Mouse (Mus musculus) heart, adult 11 months (tissue): Measurements from ENCODE around the gene Tbkbp1.

Experiments used
- DNase-seq: peaks from one replicate; pipeline ENCODE4 v3.0.0; 2022

Tbkbp1 gene

GRCm38 (mm10) chr11:97126645-97127468 lies 24.4 kb downstream of the Tbkbp1 start:
- peak; percentile 97 for DNase-seq

- DNase-seq: no peak
These were observed 26.8 kb downstream of the Tbkbp1 start for GRCm38 (mm10) chr11:97124266-97125036.

GRCm38 (mm10) chr11:97123282-97123890 lies 27.9 kb downstream of the Tbkbp1 start:
- no peak for DNase-seq

DNA sequence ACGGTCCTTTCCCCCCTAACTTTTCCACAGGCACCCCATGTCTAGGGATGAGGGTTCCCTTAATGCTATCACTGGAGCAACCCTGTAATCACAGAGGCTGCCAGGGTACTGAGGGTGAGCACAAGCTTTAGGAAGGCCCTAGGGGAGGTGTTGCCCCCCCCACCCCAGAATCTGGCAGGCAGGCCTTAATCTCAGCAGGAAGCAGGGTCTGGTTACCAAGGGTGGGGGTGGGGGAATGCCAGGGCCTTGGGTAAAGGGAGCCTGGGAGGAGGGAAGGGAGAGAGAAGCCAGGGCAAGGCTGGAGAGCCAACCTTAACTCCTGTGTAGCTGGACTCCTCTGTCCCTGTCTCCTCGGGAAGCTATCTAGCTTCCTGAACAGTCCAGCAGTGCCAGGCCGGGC lies 30.7 kb downstream of the Tbkbp1 start:
- DNase-seq: no peak

- peak; percentile 76 for DNase-seq
These were observed 31.1 kb downstream of the Tbkbp1 start for GRCm38 (mm10) chr11:97120221-97120620.

DNA sequence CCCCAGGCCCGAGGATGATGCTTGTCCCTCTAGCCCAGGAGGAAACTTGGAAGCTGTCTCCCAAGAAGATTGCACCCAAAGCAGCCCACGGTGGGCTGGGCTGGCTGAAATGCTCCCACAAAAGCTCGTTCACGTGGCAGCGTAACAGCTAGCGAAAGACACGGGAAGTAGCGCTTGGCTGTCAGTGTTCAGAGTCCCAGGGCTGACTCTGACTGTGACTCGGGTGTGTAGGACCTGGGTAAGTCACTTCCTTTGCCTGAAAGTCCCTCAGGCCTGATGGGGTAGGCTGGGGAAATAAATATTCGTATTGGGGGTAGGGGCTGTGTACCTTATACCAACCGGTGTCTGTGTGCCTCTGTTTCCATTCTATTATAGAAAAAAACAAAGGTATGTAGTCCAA lies 35.5 kb downstream of the Tbkbp1 start:
- no peak for DNase-seq

GRCm38 (mm10) chr11:97114671-97115601 lies 36.4 kb downstream of the Tbkbp1 start, which contains the start of gene Tbx21:
Gene Tbx21 (minus strand): TSS chr11:97115331.
- no peak for DNase-seq

DNA sequence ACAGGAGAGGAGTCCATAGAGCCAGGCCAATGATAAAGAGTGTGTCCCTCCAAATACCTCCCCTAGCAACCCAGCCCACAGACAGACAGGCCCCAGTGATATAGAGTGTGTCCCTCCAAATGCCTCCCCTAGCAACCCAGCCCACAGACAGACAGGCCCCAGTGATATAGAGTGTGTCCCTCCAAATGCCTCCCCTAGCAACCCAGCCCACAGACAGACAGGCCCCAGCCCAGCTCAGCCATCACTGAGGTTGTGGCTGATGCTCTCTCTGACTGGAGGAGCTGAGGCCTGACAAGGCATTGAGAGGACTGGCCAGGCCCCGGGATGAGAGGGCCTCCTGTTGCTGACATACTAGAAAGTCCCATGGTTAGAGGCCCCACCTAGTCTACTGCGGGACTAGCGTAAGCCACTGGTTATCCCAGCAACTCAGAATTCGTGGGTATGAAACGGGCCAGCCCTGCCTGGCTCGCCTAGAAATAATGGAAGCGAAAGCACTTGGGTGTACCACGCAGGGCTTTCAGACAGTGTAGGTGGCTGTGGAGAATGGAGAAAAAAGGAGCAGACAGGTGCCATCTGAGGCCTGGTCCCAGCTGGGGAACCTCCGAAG lies 38.7 kb downstream of the Tbkbp1 start:
- DNase-seq: no peak

- no peak for DNase-seq
These were observed 42.3 kb downstream of the Tbkbp1 start for GRCm38 (mm10) chr11:97108976-97109375.

GRCm38 (mm10) chr11:97104091-97104483 lies 47.2 kb downstream of the Tbkbp1 start:
- no peak for DNase-seq

DNA sequence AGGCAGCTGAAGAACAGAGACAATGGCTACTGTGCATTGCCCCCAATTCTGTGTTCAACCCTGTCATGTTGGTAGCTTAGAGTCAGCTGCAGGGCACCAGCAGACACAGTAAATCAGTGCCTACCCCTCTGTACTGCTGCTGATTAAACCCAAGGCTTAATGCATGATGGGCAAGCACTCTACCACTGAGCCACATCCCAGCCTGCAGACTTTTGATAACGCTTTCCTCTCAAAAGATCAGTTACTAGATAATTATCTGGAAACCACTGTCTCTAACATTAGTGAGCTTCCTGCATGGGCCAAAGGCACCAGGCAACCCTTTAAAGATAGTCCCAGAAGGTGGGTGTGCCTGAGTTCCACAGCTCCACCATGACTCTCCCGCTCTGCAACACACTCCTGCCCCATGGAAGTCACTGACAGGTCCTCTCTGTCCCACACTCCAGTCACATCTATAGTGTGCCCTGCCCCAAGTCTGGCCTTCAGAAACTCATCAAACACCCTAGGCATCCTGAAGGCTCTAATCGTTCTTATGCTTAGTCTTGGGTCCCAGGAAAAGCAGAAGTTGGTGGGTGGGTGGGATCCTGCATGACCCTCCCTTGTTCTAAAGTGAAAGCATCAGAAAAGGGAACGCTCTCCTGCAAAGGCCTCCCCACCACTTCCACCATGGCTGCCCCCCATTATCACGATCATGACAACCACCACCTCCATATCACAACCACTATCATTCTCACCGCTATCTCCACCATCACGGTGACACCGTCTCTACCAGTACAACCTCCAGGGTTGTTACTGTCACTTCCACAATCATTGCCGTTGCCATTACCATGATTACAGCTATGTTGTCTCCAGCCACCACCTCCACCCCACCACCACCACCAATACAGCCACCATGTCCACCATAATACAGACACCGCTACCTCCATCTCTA lies 47.9 kb downstream of the Tbkbp1 start:
- DNase-seq: no peak

- no peak for DNase-seq
These were observed 49.6 kb downstream of the Tbkbp1 start for GRCm38 (mm10) chr11:97101722-97102121.

- peak; percentile 96 for DNase-seq
These were observed 52.5 kb downstream of the Tbkbp1 start for GRCm38 (mm10) chr11:97098791-97099190.

GRCm38 (mm10) chr11:97094600-97094999 lies 56.7 kb downstream of the Tbkbp1 start:
- no peak for DNase-seq

GRCm38 (mm10) chr11:97086365-97086764 lies 64.9 kb downstream of the Tbkbp1 start:
- no peak for DNase-seq
